8 mouse cellular contexts compared by ENCODE assay signal in genomic region chr16:35302441-35303280, GRCm38 (mm10).
A peak's percentile ranks its signal among the peaks of the same experiment; 100 is the strongest.
DNase-seq lines count a peak whose midpoint lies in the region; ATAC-seq and TF ChIP-seq lines count a peak whose summit lies in the region.
"Had no signal": no experiment of that assay in that cellular context is flagged by ENCODE, and none has a peak within 500 bp of the region (broad histone marks: within the 10 kb centered on the region; RNA-seq: fewer than 3 reads in every experiment).

No protein-coding gene starts in this region.

- WGBS in liver, embryonic 11.5 days = 43% methylated on average over 7 of the region's 7 CpGs
- 37% methylated on average over 7 of the region's 7 CpGs for WGBS in liver, embryonic 12.5 days (ENCODE audit: insufficient replicate concordance)
- WGBS in midbrain, embryonic 16.5 days = 48% methylated on average over 7 of the region's 7 CpGs

- no peak for TF ChIP-seq CTCF in G1E (IDR thresholded peaks at IDR 0.05; ENCODE audit: low read depth, low read length)

- peak; percentile 50 for DNase-seq in liver, embryonic 11.5 days (ENCODE audit: low spot score)
- peak; percentile 16 for DNase-seq in G1E (ENCODE audit: low spot score)
- peak; percentile 20 to 47 for DNase-seq in adrenal gland, postnatal 36 days
- DNase-seq in lung, postnatal 14 days = peak; percentile 30
- no peak for DNase-seq in left cerebral cortex, adult 11 months (ENCODE audit: low spot score)

- no peak overlapping the region for H3K4me3 ChIP-seq in liver, embryonic 11.5 days (ENCODE audit: low read depth, low read length)
- no peak overlapping the region for H3K4me3 ChIP-seq in liver, embryonic 12.5 days
- H3K4me3 ChIP-seq in G1E (ENCODE audit: low read depth, low read length) = no peak overlapping the region
- H3K4me3 ChIP-seq in midbrain, embryonic 16.5 days (ENCODE audit: low read depth, low read length) = no peak overlapping the region
- H3K4me3 ChIP-seq: lung, embryonic 15.5 days had no signal

- no peak overlapping the region for H3K9ac ChIP-seq in liver, embryonic 11.5 days (ENCODE audit: low read depth, low read length)
- H3K9ac ChIP-seq in liver, embryonic 12.5 days = no peak overlapping the region
- no peak overlapping the region for H3K9ac ChIP-seq in midbrain, embryonic 16.5 days (ENCODE audit: low read depth, low read length)
- H3K9ac ChIP-seq: lung, embryonic 15.5 days had no signal

- no peak overlapping the region for H3K4me2 ChIP-seq in liver, embryonic 11.5 days
- H3K4me2 ChIP-seq in liver, embryonic 12.5 days = no peak overlapping the region
- H3K4me2 ChIP-seq in midbrain, embryonic 16.5 days (ENCODE audit: low read length) = no peak overlapping the region
- H3K4me2 ChIP-seq: lung, embryonic 15.5 days had no signal

- H3K9me3 ChIP-seq in liver, embryonic 11.5 days (ENCODE audit: control insufficient read depth, low read length) = no peaks in the 10 kb centered on the region
- H3K9me3 ChIP-seq in liver, embryonic 12.5 days (replicated peaks) = no peaks in the 10 kb centered on the region
- H3K9me3 ChIP-seq in G1E (replicated peaks) = no peaks in the 10 kb centered on the region
- no peaks in the 10 kb centered on the region for H3K9me3 ChIP-seq in midbrain, embryonic 16.5 days (replicated peaks; ENCODE audit: control insufficient read depth, low read length, poor library complexity, severe bottlenecking)
- H3K9me3 ChIP-seq: lung, embryonic 15.5 days had no signal

- H3K4me1 ChIP-seq in liver, embryonic 11.5 days (replicated peaks; ENCODE audit: control insufficient read depth, insufficient read depth, low read length) = no peaks in the 10 kb centered on the region
- no peaks in the 10 kb centered on the region for H3K4me1 ChIP-seq in liver, embryonic 12.5 days
- H3K4me1 ChIP-seq in G1E (ENCODE audit: insufficient read depth, low read depth, low read length) = no peaks in the 10 kb centered on the region
- no peaks in the 10 kb centered on the region for H3K4me1 ChIP-seq in midbrain, embryonic 16.5 days (ENCODE audit: control insufficient read depth, insufficient read depth, low read length)
- H3K4me1 ChIP-seq: lung, embryonic 15.5 days had no signal

- no peak for ATAC-seq in liver, embryonic 11.5 days (replicated peaks; ENCODE audit: low FRiP score)
- ATAC-seq in liver, embryonic 12.5 days = no peak
- no peak for ATAC-seq in G1E (ENCODE audit: extremely low read depth, insufficient number of reproducible peaks, low FRiP score, poor library complexity, severe bottlenecking)
- no peak for ATAC-seq in midbrain, embryonic 16.5 days

- H3K36me3 ChIP-seq in liver, embryonic 11.5 days (ENCODE audit: control insufficient read depth, insufficient read depth, low read length) = no peaks in the 10 kb centered on the region
- peaks cover 4% of the 10 kb centered on the region; the same call in 1 of the 2 replicates for H3K36me3 ChIP-seq in liver, embryonic 12.5 days
- H3K36me3 ChIP-seq in G1E (replicated peaks) = peaks cover 7% of the 10 kb centered on the region
- H3K36me3 ChIP-seq in midbrain, embryonic 16.5 days (ENCODE audit: control insufficient read depth, insufficient read depth, low read length) = peaks cover 28% of the 10 kb centered on the region
- H3K36me3 ChIP-seq: lung, embryonic 15.5 days had no signal

- no peak overlapping the region for H3K27ac ChIP-seq in liver, embryonic 11.5 days (ENCODE audit: low read depth, low read length)
- H3K27ac ChIP-seq in liver, embryonic 12.5 days = no peak overlapping the region
- no peak overlapping the region for H3K27ac ChIP-seq in midbrain, embryonic 16.5 days (ENCODE audit: low read length)
- H3K27ac ChIP-seq: lung, embryonic 15.5 days had no signal

- no peaks in the 10 kb centered on the region for H3K27me3 ChIP-seq in liver, embryonic 11.5 days (replicated peaks; ENCODE audit: control insufficient read depth, insufficient read depth, low read length)
- H3K27me3 ChIP-seq in liver, embryonic 12.5 days (replicated peaks) = no peaks in the 10 kb centered on the region
- no peaks in the 10 kb centered on the region for H3K27me3 ChIP-seq in G1E (ENCODE audit: insufficient read depth, low read length)
- no peaks in the 10 kb centered on the region for H3K27me3 ChIP-seq in midbrain, embryonic 16.5 days (ENCODE audit: control insufficient read depth, insufficient read depth, low read depth, low read length)
- H3K27me3 ChIP-seq: lung, embryonic 15.5 days had no signal
